Mouse (Mus musculus) heart, embryonic 16.5 days (tissue): Measurements from ENCODE around the gene Sh3bgrl. TPM values are rescaled to one million over a fixed set of nuclear protein-coding genes. Genes with fewer than 3 reads are reported as not detected.

Source experiments
- ATAC-seq: fragments of 200-750 bp; cut with Nextera tagmentation; replicated peaks from 2 replicates; pipeline ENCODE4 v1.8.0; 2017; ENCODE audit warnings: moderate number of reproducible peaks; ENCODE audit not compliant: insufficient read depth, low FRiP score; ENCODE audit errors: extremely low read depth
- H3K27ac ChIP-seq: fragments of 300-500 bp; sonication (generic); 2 replicates; pipeline ENCODE4 v1.5.1; 2014; ENCODE audit warnings: mild to moderate bottlenecking, low read length, control low read depth, moderate library complexity
- H3K27me3 ChIP-seq: fragments of 300-500 bp; sonication (generic); 2 replicates; pipeline ENCODE4 v1.6.1; 2014; ENCODE audit warnings: low read length, mixed read lengths; ENCODE audit not compliant: control insufficient read depth, insufficient read depth
- H3K36me3 ChIP-seq: fragments of 300-500 bp; sonication (generic); 2 replicates; pipeline ENCODE4 v1.6.1; 2014; ENCODE audit not compliant: control insufficient read depth, insufficient read depth
- H3K4me1 ChIP-seq: fragments of 300-500 bp; sonication (generic); 2 replicates; pipeline ENCODE4 v1.6.1; 2014; ENCODE audit warnings: low read length, mixed read lengths; ENCODE audit not compliant: control insufficient read depth, insufficient read depth
- H3K4me2 ChIP-seq: fragments of 300-500 bp; sonication (generic); 2 replicates; pipeline ENCODE4 v1.6.1; 2014; ENCODE audit warnings: low read depth, mild to moderate bottlenecking, control low read depth, low read length
- H3K4me3 ChIP-seq: fragments of 300-500 bp; sonication (generic); 2 replicates; pipeline ENCODE4 v1.5.1; 2014; ENCODE audit warnings: mild to moderate bottlenecking, control low read depth, low read length
- H3K9ac ChIP-seq: fragments of 300-500 bp; sonication (generic); 2 replicates; pipeline ENCODE4 v1.6.1; 2014; ENCODE audit warnings: low read length, control low read depth
- H3K9me3 ChIP-seq: fragments of 300-500 bp; sonication (generic); replicated peaks from 2 replicates; pipeline ENCODE4 v1.6.1; 2016; ENCODE audit warnings: low read length; ENCODE audit not compliant: control insufficient read depth
- whole genome bisulfite sequencing: fragments of 180-500 bp; shearing (Covaris S2); extraction: QIAGEN DNeasy Blood & Tissue Kit; methylation state at CpG from one replicate; pipeline ENCODE4 v1.1.7; 2014; 5-methylcytosine and 5-hydroxymethylcytosine counted together
- polyA plus RNA-seq: library from polyadenylated mRNA; unstranded; fragments of >200 nt; fragmentation: Nextera tagmentation; extraction: Ambion mirVana; gene quantifications from 2 replicates; pipeline ENCODE4 v1.2.1, GENCODE M21; 2015

Gene Sh3bgrl
- polyA plus RNA-seq, 1 experiment from 2014 or later, result 75.2 TPM

- Histone ChIP-seq H3K9me3 (no peaks in the 10 kb centered on the region), H3K36me3 (no peaks in the 10 kb centered on the region), H3K4me3 (no peak overlapping the region), H3K4me2 (no peak overlapping the region), H3K9ac (no peak overlapping the region), H3K27ac (no peak overlapping the region), H3K4me1 (peaks cover 2% of the 10 kb centered on the region), H3K27me3 (no peaks in the 10 kb centered on the region)
- 86% methylated on average over 1 of the region's 1 CpGs for WGBS
- ATAC-seq, result no peak
These were observed 31.7 kb downstream of the Sh3bgrl start for GRCm38 (mm10) chrX:109126847-109127246.

DNA sequence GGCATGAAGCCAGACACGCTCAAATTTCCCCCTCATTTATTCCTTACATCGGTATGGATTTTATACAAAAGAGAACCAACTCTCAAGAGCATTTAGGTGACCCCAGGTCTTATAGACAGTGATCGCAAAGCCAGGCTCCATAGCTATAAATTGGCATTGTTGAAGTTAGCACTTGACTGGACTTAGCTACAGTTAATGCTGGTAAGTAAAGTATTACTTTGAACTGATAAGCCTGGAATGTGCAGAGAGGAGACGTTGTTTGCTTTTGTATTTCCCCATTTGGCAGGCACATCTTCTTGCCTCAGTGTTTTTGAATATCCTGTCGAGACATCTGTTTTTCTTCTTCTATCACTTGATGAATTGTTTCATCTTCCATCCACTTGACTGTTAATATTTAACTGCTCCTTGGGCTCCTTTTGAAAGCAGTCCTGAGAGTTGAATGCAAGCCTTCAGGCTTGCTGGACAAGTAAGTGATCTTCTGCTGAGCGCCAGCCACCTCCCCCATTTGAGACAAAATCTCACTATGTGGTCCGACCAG, 32.5 kb downstream of the Sh3bgrl start:
- H3K4me3 ChIP-seq, result no peak overlapping the region
- H3K27ac ChIP-seq, result peak overlapping the region; percentile 42; the same call in 1 of the 2 replicates
- no peaks in the 10 kb centered on the region for H3K36me3 ChIP-seq
- H3K9me3 ChIP-seq, result no peaks in the 10 kb centered on the region
- 30% methylated on average over 7 of the region's 7 CpGs for WGBS
- H3K4me1 ChIP-seq, result no peaks in the 10 kb centered on the region
- no peak overlapping the region for H3K9ac ChIP-seq
- H3K27me3 ChIP-seq, result no peaks in the 10 kb centered on the region
- no peak overlapping the region for H3K4me2 ChIP-seq
- ATAC-seq, result no peak

DNA sequence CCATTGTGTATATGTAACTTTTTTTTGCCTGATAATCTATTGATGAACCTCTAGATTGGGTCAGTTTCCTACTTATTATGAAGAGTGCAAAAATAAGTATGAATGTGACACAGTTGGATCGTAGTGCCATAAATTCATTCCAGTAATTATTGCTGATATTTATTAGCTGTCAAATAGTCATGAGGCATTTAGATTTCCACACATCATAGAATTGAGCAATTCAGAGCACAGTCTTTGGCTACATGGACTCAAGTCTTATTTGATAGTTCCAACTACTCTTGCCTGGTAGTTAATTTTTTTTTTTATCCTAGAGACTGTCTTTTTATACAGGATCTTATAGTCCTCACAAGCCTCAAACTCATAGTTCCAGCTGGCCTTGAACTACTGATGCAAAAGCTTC, 34.9 kb downstream of the Sh3bgrl start:
- Histone ChIP-seq H3K4me3 (no peak overlapping the region), H3K27ac (no peak overlapping the region), H3K4me2 (no peak overlapping the region), H3K36me3 (no peaks in the 10 kb centered on the region), H3K9ac (no peak overlapping the region), H3K4me1 (no peaks in the 10 kb centered on the region), H3K9me3 (no peaks in the 10 kb centered on the region), H3K27me3 (no peaks in the 10 kb centered on the region)
- no peak for ATAC-seq
- 68% methylated on average over 1 of the region's 1 CpGs for WGBS

GRCm38 (mm10) chrX:109131834-109132233, 36.7 kb downstream of the Sh3bgrl start:
- no peak overlapping the region for H3K4me3 ChIP-seq
- H3K36me3 ChIP-seq, result no peaks in the 10 kb centered on the region
- H3K27ac ChIP-seq, result no peak overlapping the region
- no peak overlapping the region for H3K4me2 ChIP-seq
- H3K27me3 ChIP-seq, result no peaks in the 10 kb centered on the region
- no peaks in the 10 kb centered on the region for H3K9me3 ChIP-seq
- no peak for ATAC-seq
- 0 out of 2 replicates have a peak, but pooled peaks cover 2% of the 10 kb centered on the region for H3K4me1 ChIP-seq
- no peak overlapping the region for H3K9ac ChIP-seq
- 72% methylated on average over 2 of the region's 2 CpGs for WGBS

DNA sequence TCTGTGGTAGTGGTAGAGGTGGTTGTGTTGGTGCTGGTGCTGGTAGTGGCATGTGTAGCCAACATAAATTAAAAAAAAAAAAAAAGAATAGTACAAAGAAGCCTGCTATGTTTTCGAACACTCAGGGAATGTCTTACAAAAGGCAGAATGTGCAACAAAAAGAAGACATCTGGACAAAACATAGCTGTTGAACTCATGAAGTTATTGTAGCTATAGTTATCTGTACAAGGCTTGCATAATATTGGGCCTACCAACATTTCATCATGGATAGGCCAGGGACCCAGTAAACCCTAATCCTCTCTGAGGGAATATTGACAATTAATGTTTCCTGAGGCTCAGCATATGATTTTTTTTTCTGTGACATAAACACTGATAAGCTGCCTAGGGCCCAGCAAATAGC, 37.3 kb downstream of the Sh3bgrl start:
- Histone ChIP-seq H3K27ac (no peak overlapping the region), H3K9ac (no peak overlapping the region), H3K36me3 (no peaks in the 10 kb centered on the region), H3K4me3 (no peak overlapping the region), H3K4me1 (0 out of 2 replicates have a peak, but pooled peaks cover 3% of the 10 kb centered on the region), H3K9me3 (no peaks in the 10 kb centered on the region), H3K4me2 (no peak overlapping the region), H3K27me3 (no peaks in the 10 kb centered on the region)
- ATAC-seq, result no peak
- WGBS, result 64% methylated on average over 1 of the region's 1 CpGs

- H3K27ac ChIP-seq, result no peak overlapping the region
- H3K9me3 ChIP-seq, result no peaks in the 10 kb centered on the region
- ATAC-seq, result no peak
- H3K9ac ChIP-seq, result no peak overlapping the region
- no peaks in the 10 kb centered on the region for H3K27me3 ChIP-seq
- WGBS, result 55% methylated on average over 2 of the region's 2 CpGs
- no peak overlapping the region for H3K4me2 ChIP-seq
- H3K36me3 ChIP-seq, result no peaks in the 10 kb centered on the region
- H3K4me1 ChIP-seq, result 0 out of 2 replicates have a peak, but pooled peaks cover 3% of the 10 kb centered on the region
- no peak overlapping the region for H3K4me3 ChIP-seq
These were observed 38.3 kb downstream of the Sh3bgrl start for GRCm38 (mm10) chrX:109133500-109133899.

DNA sequence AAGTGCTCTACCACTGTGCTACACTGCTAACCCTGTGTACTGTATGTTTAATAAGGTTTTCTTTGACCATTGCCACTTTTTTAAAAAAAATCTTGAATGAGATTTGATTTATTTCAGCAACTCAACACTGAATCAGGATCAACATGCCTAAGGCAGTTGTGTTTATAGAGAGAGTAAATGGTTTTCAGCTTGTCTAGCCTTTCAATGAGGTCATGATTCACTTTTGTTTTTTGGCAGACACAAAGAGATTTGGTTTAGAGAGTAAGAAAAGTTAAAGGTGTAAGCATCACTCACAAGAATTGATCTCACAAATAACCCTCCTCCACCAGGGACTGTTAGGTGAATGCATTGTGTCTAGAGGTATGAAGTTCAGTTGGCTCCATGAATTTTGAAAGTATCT, 41.1 kb downstream of the Sh3bgrl start:
- no peak overlapping the region for H3K4me3 ChIP-seq
- H3K27ac ChIP-seq, result no peak overlapping the region
- no peak overlapping the region for H3K4me2 ChIP-seq
- H3K9ac ChIP-seq, result no peak overlapping the region
- no peaks in the 10 kb centered on the region for H3K9me3 ChIP-seq
- no peaks in the 10 kb centered on the region for H3K36me3 ChIP-seq
- 0 out of 2 replicates have a peak, but pooled peaks cover 3% of the 10 kb centered on the region for H3K4me1 ChIP-seq
- H3K27me3 ChIP-seq, result no peaks in the 10 kb centered on the region
- ATAC-seq, result no peak

DNA sequence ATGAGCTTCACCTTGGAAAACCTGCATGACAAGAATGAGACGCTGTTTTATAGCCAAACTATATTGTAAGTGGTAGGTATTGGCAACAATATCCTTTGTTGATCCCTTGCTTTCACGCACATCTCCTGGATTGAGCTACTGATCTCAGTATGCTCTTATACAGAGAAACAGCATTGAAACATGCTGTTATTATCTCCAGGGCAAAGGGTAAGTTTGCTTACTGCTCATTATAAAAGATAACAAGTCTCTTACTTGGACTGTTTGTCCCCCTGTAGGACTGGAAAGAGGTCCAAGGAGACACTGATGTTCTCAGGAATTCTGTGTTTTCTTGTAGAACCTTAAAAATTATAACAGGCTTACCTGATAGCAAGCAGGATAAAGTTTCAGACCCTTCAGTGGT, 41.7 kb downstream of the Sh3bgrl start:
- Histone ChIP-seq H3K4me1 (0 out of 2 replicates have a peak, but pooled peaks cover 3% of the 10 kb centered on the region), H3K4me2 (no peak overlapping the region), H3K9ac (no peak overlapping the region), H3K9me3 (no peaks in the 10 kb centered on the region), H3K27ac (no peak overlapping the region), H3K27me3 (no peaks in the 10 kb centered on the region), H3K4me3 (no peak overlapping the region), H3K36me3 (no peaks in the 10 kb centered on the region)
- 72% methylated on average over 2 of the region's 2 CpGs for WGBS
- no peak for ATAC-seq

DNA sequence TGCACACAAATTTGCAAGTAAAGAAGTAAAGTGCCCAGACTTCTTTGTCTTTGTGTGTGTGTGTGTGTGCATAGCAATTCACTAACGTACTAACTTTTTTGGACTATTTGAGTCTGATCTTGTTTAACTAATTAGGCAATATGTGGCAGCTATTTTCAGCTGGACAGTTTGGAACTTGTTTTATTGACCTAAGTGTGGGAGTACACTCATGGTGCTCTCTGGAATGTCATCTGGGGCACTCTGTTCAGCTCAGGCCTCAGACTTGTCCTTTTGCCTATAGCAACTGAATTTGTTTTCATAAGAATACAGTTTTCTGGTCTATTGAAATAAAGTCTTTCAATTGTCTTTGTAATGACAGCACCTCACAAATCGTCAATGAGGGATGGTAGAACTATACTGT, 42.1 kb downstream of the Sh3bgrl start:
- Histone ChIP-seq H3K27me3 (no peaks in the 10 kb centered on the region), H3K36me3 (no peaks in the 10 kb centered on the region), H3K4me1 (0 out of 2 replicates have a peak, but pooled peaks cover 3% of the 10 kb centered on the region), H3K9me3 (no peaks in the 10 kb centered on the region), H3K4me3 (no peak overlapping the region), H3K27ac (no peak overlapping the region), H3K4me2 (no peak overlapping the region), H3K9ac (no peak overlapping the region)
- 44% methylated on average over 2 of the region's 2 CpGs for WGBS
- no peak for ATAC-seq
